Mouse (Mus musculus) mouse embryonic stem cell (cell line): ENCODE results near the gene Notum.
"Not testable (repeated sequence)": the region's sequence is repeated elsewhere in the genome, so short reads cannot be mapped to it uniquely, and the experiment has no call there.

Experiments
- in situ Hi-C, 2 experiments: fragments of 300-500 bp; cut with MboI; formaldehyde crosslinking; loops; 1 replicate in 1 of 2; 3 replicates in 1 of 2; pipeline ENCODE4 v1.14.3; 2019 to 2020; ENCODE audit warnings: low sequenced_read_pairs in 2 of 2, low pct_unique_long_range_greater_than_20kb in 1 of 2, mixed read lengths in 1 of 2; ENCODE audit not compliant: unreplicated experiment in 1 of 2

The Notum gene

DNA sequence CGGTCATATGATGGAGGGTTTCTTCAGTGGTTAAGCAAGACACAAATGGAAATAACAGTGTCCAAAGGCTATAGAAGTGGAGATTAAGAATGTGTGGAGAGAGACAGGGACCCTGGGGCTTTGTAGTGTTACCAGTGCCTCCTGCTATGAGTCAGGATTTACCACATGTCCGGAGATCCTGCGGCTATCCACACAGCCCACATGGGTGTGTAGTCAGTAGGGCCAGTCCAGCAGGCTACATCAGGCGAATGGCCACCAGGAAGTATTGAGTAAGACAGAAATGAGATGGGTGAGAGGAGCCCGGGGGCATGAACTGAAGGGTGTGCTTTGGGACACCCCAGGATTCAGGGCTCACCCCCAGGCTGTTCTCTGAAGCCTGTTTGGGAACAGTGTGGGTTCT, 21.7 kb upstream of the Notum start:
- in situ Hi-C loops: no loop called here

DNA sequence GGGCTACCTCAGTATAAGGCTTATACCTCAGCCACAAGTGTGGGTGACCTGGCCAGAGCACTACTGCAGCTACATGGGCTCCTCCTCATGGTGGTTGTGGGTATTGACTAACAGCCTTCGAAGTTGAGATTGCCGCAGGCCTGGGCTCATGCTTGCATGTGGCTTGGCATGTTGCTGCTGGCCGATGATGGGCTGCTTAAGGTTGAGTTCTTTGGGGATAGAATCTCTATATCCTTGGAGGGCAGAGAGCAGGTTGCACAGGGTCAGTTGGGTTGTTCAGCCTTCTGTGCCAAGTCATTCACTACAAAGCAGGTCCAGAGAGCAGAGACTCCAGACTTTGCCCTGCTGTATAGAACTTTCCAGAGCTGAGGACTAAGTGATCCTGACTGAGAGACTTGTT, 18.9 kb upstream of the Notum start:
- in situ Hi-C loops: no loop called here

DNA sequence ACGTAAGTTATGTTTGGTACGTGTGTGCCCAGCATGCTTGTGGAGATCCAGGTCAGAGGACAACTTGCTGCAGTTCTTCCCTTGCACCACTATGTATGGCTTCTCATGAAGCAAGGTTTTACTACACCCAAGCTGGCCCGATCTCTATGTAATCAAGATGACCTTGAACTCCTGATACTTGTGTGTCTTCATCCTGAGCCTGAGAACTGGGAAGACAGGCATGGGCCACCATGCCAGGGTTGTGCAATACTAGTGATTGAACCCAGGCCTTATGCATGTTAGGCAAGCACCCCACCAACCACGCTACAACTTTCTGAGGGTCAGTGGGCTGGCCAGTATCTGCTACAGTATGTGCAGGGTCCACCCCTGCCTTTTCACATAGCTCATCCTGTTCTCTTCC, 16.0 kb upstream of the Notum start:
- in situ Hi-C loops: no loop called here

DNA sequence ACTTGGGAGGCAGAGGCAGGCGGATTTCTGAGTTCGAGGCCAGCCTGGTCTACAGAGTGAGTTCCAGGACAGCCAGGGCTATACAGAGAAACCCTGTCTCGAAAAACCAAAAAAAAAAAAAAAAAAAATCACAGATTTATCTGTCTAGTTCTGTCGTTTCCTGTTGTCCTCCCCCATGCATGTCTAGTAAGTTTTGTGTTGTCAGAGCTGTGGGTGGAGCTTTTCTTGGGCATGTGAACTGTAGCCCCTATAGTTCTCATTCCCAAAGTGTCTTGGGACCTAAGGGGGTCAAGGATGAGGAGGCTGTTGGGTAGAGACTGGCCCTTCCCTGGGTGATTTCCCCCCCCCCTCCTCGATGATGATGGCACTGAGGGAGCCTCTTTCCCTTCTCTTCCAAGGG, 14.9 kb upstream of the Notum start:
- in situ Hi-C loops: not testable (repeated sequence)

DNA sequence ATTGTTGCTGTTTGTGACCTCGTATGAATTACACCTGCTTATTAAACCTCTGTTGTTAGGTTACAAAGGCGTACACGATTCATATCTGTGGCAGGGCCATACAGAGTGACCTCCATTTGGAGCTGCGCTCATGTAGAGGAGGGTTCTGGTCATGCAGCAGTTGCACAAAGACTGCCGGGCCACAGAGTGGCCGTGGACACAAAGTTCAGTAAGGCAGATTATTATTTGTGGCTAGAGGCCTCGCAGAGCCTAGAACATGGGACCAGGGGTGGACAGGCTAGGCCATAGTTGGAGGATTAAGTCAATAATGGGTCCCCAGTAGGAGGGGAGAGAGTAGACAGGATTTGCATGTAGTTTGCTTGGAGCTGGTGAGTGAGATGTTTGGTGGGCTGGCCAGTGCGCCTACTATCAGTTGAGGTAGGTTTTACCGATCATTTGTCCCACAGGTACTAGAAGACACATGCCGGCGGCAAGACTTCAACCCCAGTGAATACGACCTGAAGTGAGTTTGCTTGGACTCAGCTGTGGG, 12.7 kb upstream of the Notum start:
- in situ Hi-C loops: loop anchor here in 1 of 2 experiments (25.0 kb wide), 1 partner anchor 436 kb away; the partner anchor contains the start of gene Bahcc1

DNA sequence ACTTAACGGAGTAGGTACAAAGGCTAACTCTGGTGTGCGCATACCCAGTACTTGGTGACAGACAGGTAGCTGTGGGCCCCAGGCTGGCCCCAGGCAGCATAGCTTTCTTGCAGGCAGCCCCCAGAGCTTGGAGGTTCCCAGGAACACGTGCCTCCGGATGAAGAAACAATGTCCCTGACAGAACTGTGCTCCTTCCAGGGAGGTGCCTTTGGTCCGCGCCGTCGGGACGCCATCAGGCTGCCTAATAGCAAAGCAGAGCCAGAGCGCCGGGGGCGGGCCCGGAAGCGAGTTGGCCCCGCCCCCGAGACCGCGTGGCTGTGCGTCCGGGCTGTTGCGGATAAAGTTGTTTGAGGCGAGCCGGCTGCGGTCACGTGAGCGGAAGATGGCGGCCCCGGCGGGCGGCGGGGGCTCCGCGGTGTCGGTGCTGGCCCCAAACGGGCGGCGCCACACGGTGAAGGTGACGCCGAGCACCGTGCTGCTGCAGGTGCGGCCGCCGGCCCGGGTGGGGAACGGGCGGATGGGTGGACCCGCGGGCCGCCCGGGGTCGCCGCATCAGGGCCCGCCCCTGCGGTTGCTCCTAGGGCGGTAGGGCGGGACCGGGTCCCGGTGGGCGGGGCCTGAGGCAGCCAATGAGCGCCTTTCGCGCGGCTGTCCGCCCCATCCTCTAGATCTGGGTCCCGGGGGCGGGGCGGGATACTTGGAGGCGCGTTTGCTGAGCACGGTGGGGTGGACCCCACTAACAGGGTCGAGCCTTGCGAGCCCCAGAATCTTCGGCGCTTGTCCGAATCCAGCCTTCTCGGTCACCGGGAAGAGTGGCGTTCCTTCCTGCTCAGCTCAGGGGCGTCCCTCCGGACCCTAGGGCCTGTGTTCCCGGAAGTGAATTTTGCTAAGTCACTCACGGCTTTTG, 12.0 kb upstream of the Notum start, which contains the start of gene Aspscr1:
Aspscr1 (plus strand) TSS at position 287 of the 907 bp plus-strand sequence.
- in situ Hi-C loops: loop anchor here in 1 of 2 experiments (25.0 kb wide), 1 partner anchor 436 kb away; the partner anchor contains the start of gene Bahcc1

DNA sequence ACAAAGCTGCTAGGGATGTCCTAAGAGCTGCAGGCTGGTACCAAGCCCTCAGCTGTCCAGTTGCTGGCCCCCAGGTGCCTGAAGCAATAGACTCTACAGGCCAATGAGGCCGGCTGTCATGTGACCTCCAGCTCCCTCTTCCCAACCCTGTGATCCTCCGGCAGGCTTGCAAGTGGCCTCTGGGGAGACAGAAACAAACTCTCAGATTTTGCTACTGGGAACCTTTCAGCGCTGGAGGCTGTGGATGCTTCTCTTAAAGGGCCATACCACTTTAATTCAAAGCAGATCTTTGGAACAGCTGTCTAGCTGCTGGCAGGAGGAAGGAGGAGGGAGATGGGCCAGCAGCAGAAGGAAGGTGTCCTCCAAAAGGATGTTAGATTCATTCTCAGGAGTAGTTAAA, 5.6 kb upstream of the Notum start:
- in situ Hi-C loops: loop anchor here in 1 of 2 experiments (25.0 kb wide), 1 partner anchor 429 kb away; the partner anchor contains the start of gene Bahcc1

DNA sequence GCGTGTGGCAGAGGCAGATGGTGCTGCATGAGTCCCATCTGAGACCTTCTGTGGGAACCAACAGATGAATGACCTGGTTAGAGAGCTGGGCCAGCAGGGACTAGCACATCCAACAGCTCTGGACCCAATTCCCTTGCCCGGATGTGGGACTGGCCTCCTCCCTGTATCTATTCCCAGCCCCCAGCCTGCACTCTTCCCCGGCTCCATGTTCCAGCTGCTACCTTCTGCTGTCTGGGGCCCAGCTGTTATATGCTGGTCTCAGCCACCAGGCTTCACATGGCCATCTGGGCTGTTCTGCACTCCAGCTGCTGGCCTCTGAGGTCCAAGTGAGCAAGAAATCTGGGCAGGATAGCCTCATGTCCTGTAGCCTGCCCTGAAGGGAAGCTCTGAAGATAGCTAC, 4.4 kb upstream of the Notum start:
- in situ Hi-C loops: loop anchor here in 1 of 2 experiments (25.0 kb wide), 1 partner anchor 428 kb away; the partner anchor contains the start of gene Bahcc1

DNA sequence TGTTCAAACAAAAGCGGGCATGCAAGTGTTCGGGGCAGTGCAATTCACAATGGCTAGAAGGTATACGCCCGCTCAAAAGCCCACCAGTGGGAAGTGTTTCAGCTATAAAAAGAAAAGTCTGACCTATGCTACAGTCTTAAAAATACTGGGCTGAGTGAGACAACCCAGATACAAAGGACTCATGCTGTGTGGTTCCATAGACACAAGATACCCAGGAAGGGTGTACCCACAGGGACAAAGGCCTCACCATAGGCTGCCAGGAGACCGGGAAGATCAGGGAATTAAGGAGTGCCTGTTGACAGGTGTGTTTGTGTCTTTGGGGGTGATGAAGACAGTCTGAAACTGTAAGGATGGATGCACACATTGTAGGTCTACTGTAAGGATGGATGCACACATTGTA, 2.7 kb upstream of the Notum start:
- in situ Hi-C loops: loop anchor here in 1 of 2 experiments (25.0 kb wide), 1 partner anchor 426 kb away; the partner anchor contains the start of gene Bahcc1

DNA sequence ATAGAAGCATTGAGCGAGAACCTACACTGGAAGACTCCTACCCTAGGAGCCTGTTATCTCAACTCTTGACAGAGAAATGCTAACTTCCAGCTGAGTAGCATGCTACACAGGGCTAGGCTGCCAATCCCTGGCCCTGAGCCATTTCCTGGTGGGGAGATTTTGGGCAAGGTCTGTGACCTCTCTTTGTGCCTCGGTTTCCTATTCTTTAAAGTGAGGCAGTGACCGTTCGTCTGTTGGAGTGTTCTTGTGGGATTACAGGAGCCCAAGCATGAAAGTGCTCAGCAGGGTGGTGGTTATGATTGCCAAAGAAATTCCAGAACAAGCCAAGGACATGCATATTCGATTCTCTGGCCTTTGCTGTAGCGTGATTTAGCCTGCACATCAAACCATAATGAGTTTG, 1.8 kb upstream of the Notum start:
- in situ Hi-C loops: loop anchor here in 1 of 2 experiments (25.0 kb wide), 1 partner anchor 425 kb away; the partner anchor contains the start of gene Bahcc1

DNA sequence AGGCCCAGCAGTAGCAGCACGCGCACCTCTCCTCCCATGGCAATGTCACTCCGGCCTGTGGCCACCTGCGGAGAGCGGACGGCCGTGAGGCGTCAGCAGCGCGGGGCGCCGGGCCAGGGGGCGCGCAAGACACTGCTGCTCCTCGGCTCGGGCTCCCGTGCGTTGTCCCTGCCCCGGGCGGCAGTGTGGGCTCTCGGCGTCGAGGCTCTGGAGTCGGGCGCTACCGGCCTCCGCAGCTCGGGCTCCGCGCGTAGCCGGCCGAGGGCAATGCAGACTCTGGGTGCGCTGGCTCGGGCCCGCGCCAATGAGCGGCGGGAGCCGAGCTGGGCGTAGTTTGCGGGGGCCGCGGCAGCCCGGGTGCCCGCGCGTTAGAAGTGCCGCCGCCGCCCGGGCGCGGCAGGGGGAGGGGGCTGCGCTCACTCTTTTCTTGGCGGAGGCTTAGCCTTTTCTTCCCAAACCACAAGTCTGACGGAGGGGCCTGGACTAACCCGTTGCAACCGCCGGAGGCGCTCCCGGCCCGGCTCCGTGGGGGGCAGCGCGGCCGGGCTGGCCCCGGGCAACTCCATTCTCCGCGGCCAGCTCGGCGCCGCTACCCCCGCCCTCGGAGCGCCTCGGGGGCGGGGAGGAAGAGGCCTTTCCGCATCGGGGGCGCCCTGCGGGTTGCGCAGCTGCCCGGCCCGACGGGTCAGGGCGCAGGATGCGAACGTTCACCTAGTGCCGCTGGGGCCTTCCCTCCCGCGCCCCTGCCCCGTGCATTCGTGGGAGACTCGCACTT, 487 bp downstream of the Notum start:
- in situ Hi-C loops: loop anchor here in 1 of 2 experiments (25.0 kb wide), 1 partner anchor 423 kb away; the partner anchor contains the start of gene Bahcc1

DNA sequence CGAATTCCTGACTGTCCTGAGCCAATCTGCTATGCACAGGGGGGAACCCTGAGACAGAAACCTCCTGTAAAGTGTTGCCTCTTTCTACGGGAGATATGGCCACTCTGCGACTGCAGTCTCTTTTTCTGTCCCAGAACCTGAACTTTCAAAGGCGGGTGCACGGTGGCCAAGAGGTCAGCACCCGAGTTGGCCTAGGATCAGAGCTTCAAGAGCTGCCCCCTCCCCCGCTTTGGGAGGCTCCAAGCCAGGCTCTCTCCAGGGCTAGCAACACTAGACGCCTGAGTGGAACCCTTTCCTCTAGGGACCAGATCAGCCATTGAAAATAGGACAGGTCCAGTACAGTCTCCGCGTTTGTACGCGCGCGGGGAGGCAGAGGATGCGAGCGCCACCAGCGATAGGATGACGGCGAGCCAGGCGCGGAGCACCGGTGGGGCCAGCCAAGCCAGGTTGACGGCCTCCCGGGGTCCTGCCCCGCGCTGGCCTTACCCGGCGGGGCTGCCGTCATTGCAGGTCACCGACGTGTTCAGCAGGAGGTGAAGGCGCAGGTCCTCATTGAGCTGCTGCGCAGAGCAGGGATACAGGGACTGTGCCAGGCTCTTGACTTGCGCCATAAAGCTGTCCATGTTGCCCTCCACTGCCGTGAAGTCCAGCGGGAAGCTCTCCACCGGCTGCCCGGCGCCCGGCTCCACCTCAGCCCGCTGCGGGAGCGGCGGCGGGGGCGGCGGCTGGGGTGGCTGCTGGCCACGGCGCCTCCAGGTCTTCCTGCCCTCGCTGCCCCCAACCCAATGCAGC, 1.3 kb downstream of the Notum start:
- in situ Hi-C loops: loop anchor here in 1 of 2 experiments (25.0 kb wide), 1 partner anchor 422 kb away; the partner anchor contains the start of gene Bahcc1

DNA sequence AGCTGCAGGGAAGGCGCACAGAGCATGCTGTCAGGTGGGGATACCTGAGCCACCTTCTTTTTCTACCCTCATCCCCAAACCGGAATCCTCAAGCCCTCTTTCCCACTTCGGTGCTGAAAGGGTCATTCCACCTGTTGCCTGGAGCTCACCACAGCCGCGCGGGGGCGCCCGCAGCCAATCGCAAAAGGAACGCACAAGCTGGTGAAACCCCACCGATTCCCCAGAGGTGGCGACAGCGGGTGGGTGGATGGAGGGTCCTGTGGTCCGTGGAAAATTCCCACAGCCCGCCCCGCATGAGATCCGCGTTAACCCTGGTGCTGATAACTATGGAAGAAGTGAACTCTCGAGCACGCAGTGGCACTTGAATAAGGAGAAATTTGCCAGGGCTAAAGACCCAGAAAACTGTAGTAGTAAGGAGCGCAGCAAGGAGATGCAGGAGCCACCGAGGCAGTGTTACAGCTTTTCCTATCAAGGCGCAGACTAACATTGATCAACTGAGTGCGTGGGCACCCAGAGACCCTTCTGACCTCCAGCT, 2.0 kb downstream of the Notum start:
- in situ Hi-C loops: loop anchor here in 1 of 2 experiments (25.0 kb wide), 1 partner anchor 422 kb away; the partner anchor contains the start of gene Bahcc1

DNA sequence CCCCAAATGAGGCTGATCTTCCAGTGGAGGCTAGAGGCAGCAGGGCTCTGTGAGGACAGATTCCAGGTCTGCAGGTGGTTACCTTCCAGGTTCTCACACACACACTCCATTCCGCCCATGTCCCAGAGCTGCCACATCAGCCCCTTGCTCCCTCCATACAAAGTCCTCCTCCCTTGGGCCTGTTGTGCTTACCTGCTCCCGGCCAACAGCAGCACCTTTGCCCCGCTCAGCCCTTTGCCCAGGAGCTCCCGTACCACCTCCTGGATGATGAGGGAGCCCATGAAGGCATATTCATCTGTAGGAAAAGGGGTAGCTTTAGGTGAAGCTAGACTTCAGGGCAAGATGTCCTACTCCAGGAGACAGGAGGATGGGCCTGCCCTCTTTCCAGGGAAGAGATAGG, 3.7 kb downstream of the Notum start:
- in situ Hi-C loops: loop anchor here in 1 of 2 experiments (25.0 kb wide), 1 partner anchor 420 kb away; the partner anchor contains the start of gene Bahcc1

DNA sequence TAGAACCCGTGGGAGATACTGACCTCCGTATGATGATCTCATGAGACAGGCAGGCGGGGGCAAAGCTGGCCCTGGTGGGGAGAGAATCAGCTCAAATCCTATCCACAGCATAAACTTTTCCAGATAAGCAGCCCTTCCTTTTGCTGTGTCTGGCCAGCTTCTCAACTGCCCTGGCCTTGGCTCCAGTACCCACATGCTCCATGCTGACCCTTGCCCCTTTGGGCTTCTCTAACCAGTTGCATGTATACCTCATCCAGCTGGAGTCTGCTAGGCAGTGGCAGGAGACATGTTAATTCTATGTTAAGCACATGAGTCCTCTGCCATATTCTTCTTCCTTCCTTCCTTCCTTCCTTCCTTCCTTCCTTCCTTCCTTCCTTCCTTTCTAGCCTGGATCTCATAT, 6.2 kb downstream of the Notum start:
- in situ Hi-C loops: loop anchor here in 1 of 2 experiments (25.0 kb wide), 1 partner anchor 417 kb away; the partner anchor contains the start of gene Bahcc1

DNA sequence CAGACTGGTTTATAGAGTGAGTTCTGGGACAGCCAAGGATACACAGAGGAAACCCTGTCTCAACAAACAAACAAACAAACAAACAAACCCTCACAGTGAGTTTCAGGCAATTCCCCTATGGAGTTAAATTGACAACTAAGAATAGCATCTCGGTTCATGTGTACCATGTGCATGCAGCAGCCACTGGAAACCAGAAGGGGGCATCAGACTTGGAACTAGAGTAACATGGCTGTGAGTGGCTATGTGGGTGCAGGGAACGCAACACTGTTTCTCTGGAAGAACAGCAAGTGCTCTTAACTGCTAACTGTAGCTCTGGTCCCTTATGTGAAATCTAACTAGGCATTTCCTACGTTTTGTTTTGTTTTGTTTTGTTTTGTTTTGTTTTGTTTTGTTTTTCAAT, 9.1 kb downstream of the Notum start:
- in situ Hi-C loops: loop anchor here in 1 of 2 experiments (25.0 kb wide), 1 partner anchor 415 kb away; the partner anchor contains the start of gene Bahcc1

DNA sequence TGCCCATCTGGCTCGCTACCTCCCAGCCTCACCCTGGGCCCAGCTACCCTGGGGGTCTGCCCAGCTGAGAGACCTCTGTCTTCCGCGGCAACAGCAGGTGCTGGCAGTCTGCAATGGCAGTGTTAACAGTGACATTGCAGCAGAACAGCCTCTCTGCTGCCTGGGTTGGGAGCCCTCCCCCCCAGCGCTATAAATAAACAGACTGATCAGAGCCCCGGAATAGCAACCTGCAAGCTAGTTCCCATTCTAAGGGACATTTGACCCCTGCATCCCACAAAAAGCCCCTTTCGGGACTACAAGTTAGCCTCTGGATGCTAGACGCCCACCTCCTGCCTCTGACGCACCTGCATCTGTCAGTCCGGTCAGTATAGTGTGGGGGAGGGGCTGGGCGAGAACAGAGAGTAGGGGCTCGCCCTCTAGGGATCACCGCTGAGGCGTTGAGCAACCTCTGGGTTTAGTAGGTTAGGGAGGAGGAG, 12.9 kb downstream of the Notum start, which contains the start of gene Myadml2:
Myadml2 (minus strand) TSS at position 158 of the 476 bp plus-strand sequence.
- in situ Hi-C loops: no loop called here
